Mouse (Mus musculus) adrenal gland, adult (tissue): Measurements from ENCODE around the gene Scgn.

Source experiments
- DNase-seq, 2 experiments: peaks; one replicate each; pipeline ENCODE4 v3.0.0; 2022 to 2023; ENCODE audit warnings: low spot score in 1 of 2; ENCODE audit not compliant: inconsistent age in 2 of 2

Scgn gene

DNA sequence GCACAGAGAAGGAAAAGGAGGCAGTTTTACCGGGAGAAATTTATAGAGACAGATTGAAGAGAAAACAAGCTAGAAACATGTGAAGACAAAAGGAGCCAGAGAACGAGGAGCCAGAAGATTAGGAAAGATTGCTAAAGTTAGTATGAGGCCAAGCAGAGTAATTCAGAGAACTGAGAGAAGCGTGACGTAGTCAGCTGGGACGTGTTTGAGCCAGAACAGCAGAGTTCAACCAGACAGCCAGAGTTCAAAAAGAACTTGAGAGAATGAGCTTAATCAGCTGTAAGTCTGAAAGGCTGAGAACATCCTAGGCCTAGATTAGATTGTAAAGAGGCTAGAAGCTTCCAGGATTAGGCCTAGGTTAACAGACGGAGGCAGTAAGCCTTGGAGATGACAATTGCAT, 50.7 kb downstream of the Scgn start:
- DNase-seq: no peak

GRCm38 (mm10) chr13:23938699-23939098, 52.3 kb downstream of the Scgn start:
- DNase-seq: peak in 1 of 2 experiments; percentile 51

DNA sequence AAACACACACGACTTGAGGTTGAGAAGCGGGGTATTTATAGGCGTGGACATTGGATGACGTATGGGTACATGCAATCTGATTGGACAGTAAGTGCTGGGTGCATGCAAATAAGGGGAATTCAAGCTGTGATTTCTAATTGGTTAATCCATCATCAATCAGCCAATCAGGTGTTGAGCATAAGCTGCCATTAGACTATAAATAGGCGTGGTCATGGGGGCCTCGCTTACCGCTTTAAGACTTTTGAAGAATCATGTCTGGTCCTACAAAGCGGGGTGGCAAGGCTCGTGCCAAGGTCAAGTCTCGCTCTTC, 56.8 kb downstream of the Scgn start, which contains the start of gene Hist1h2aa:
Gene Hist1h2aa, plus strand, starts transcription at position 252 of the 310 bp plus-strand sequence.
- DNase-seq: no peak

- DNase-seq: no peak
Measured at GRCm38 (mm10) chr13:23933421-23934210, 57.4 kb downstream of the Scgn start, which contains the start of gene Hist1h2ba. TSS of gene Hist1h2ba (minus strand) at chr13:23934156.

- no peak for DNase-seq
Measured at GRCm38 (mm10) chr13:23930904-23931303, 60.1 kb downstream of the Scgn start.

DNA sequence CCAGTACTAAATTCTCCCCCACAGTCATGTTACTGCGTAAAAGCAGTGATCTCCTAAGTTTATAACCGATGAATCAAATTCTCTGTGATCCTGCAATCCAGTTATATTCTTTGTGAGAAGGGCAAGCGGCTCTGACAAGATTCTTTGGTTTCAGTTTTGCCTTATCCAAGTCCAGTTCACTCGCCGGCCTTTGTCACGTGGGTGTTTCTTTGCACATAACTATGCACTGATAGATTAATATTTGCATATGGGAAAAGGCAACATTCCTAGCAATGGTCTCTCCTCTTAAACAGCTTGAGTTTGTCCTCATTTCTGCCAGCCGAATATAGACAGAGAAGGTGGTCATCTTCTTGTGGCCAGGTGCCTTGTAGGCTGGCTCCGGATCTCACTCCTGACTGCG, 60.6 kb downstream of the Scgn start:
- DNase-seq: no peak

DNA sequence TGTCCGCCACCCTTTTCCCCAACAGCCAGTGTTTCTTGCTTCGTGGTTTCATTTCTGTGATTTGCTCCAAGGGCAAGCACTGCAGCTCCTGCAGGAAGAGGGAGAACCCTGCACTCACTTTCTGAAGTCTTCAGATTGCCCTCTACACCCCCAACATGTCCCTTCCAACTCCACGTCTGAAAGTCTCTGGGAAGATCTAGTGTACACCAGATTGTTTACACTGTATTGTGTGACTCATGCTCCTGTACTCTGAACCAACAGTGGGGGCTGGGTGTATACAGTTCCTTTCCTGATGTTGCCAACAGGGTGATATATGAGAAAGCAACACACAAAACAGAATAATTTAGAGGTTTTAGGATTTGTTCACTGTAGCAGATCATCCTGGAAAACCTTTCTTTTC, 62.4 kb downstream of the Scgn start:
- DNase-seq: peak in 1 of 2 experiments; percentile 67

GRCm38 (mm10) chr13:23925792-23926191, 65.2 kb downstream of the Scgn start:
- peak in 1 of 2 experiments; percentile 21 for DNase-seq

GRCm38 (mm10) chr13:23917674-23918073, 73.3 kb downstream of the Scgn start:
- no peak for DNase-seq

DNA sequence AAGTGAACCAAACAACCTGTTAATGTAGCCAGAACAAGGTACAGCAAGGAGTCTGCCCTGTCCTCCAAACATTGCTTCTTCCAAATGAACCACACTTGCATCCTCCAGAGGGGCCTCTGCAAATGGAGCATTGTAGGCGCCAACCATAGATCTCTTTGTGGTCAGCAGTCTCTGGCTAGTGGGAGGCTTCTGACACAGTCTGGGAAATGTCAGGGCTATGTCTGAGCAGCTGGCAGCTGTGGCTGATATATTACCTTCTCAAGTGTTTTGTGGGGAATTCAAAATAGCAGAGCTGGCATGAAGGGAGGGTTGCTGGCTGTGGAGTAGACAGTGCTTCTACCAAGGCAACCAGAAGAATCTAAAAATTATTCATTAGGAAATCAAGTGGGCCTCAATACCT, 74.9 kb downstream of the Scgn start:
- peak; percentile 64 to 84 for DNase-seq

DNA sequence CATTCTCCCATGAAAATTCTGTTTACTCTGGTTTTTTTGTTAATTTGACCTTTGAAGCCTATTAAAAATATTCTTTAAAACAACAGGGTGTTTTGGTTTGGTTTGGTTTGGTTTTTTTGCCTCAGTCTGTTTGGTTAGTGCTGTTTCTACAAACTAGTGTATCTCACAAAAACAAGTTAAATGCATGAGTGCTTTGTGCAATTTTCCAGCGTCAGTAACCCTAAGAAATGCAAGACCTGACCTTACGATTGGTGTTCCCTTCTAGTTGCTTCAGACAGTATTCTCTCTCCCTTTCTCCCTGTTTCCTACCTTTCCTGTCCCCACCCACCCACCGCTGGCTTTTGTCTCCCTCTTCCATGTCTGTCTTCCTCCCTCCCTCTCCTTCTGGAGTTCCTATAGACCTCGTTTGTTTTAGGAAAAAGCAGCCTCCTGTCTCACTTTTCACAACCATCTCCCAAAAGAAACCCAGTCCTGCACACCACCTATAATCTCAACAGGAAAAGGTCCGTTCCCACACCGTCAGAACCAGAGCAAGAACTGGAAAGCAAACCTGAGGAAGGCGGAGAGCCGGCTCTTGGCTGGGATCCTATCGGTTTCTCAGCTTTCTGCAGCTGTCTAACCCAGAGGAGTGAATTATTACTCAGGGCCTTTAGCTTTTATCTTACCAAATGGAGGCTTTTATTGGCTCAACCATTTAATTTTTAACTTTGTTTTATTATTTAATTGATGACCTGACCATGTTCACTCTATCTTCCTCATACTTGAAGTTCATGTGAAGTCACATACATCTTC, 76.4 kb downstream of the Scgn start, which contains the start of gene Slc17a4:
Gene Slc17a4, minus strand, starts transcription at position 634 of the 792 bp plus-strand sequence.
- DNase-seq: peak in 1 of 2 experiments; percentile 70

DNA sequence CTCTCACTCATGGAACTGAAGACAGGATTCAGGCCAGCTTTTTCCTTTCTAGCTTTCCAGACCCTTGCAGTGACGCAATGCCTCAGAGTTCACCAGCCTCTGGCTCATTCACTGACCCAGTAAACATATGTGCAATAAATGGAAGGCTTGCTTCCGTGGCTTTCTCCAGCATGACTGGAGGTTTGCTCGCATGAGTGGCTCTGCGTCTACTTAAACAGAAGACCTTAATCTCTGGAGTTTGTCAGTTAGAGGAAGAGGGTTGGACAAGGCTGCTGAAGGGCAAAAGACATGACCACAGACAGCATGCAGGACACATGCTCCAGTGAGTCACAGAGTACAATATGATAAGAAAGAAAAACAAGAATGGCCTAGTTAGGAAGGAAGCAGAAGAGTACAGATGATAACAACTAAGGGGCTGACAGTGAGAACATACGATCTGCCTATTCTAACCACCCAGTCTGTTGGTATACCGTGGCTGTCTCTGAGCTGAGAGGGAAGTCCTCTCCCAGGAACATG, 77.2 kb downstream of the Scgn start:
- DNase-seq: peak; percentile 59 to 77

DNA sequence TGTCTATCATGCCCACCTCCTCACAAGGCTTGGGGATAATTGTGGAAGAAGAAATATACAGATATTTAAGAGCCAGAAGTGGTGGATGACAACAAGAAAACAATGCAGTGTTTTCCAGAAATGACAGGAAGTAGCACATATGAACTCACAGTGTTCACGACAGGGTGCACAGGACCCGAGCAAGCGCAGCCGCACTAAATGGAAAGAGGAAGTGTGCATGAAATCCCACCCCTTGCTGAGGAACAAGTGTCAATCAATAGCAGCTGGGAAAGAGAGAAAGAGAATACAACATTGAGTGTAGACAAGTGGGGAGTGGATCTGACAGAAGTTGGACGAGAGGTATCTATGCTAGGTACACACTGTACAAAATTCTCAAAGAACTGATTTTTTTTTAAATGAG, 79.7 kb downstream of the Scgn start:
- no peak for DNase-seq

DNA sequence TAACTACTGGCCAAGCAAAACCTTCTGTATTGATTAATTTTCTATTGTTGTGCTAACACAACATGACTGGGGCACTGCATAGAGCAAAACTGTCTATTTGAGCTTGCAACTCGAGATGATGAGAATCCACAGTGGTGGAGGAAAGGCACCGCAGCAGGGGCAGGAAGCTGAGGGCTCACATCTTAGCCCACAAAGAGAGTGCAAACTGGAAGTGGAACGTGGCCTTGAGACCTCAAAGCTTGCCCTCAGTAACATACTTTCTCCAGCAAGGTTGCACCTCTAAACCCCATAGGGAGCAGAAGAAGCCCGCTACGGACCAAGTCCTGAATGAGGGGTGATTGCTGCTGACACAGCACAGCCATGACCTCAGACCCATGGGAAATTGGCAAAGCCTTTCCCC, 80.9 kb downstream of the Scgn start:
- DNase-seq: no peak

- DNase-seq: no peak
Measured at GRCm38 (mm10) chr13:23906906-23907305, 84.1 kb downstream of the Scgn start.
